Comparison of ENCODE assay signal across 8 mouse cellular contexts in genomic region chr9:45905196-45905595, GRCm38 (mm10). TPM values are rescaled to one million over a fixed set of nuclear protein-coding genes. Genes with fewer than 3 reads are reported as not detected.
DNase-seq lines count a peak whose midpoint lies in the region; ATAC-seq and TF ChIP-seq lines count a peak whose summit lies in the region.

No protein-coding gene starts in this region.

- no peak for ATAC-seq in heart, embryonic 15.5 days (replicated peaks; ENCODE audit: insufficient number of reproducible peaks, insufficient read depth, low FRiP score, low read depth)
- ATAC-seq in hindbrain, embryonic 14.5 days (ENCODE audit: low FRiP score), result no peak

- peak overlapping the region; percentile 78 for H3K4me3 ChIP-seq in heart, embryonic 15.5 days
- H3K4me3 ChIP-seq in cortical plate, adult 2 months (ENCODE audit: insufficient read depth, low read length), result peak overlapping the region; percentile 82; the same call in 1 of the 2 replicates
- H3K4me3 ChIP-seq in hindbrain, embryonic 14.5 days (replicated peaks; ENCODE audit: low read length), result peak overlapping the region; percentile 80
- peak overlapping the region; percentile 87 for H3K4me3 ChIP-seq in midbrain, embryonic 10.5 days

- H3K4me2 ChIP-seq in heart, embryonic 15.5 days, result peak overlapping the region; percentile 71
- H3K4me2 ChIP-seq in hindbrain, embryonic 14.5 days (replicated peaks), result peak overlapping the region; percentile 84

- no peak for DNase-seq in heart, postnatal 14 days
- DNase-seq in hindbrain, embryonic 14.5 days (ENCODE audit: low spot score), result no peak
- no peak for DNase-seq in midbrain, embryonic 10.5 days (ENCODE audit: low spot score)
- no peak for DNase-seq in layer of hippocampus, postnatal 25 days (ENCODE audit: extremely low spot score in 1 of 2, low spot score in 1 of 2)
- no peak for DNase-seq in layer of hippocampus, adult 9-11 months
- no peak for DNase-seq in spleen, postnatal 4 days (ENCODE audit: low spot score in 2 of 2)

- TF ChIP-seq CTCF in cortical plate, adult 2 months (IDR thresholded peaks at IDR 0.05; ENCODE audit: extremely low read depth, insufficient read depth, low read length), result no peak

- H3K27me3 ChIP-seq in heart, embryonic 15.5 days, result no peaks in the 10 kb centered on the region
- no peaks in the 10 kb centered on the region for H3K27me3 ChIP-seq in hindbrain, embryonic 14.5 days (ENCODE audit: control insufficient read depth, insufficient read depth, low read length)
- H3K27me3 ChIP-seq in midbrain, embryonic 10.5 days (ENCODE audit: low read depth, poor library complexity, severe bottlenecking), result no peaks in the 10 kb centered on the region

- H3K9ac ChIP-seq in heart, embryonic 15.5 days, result peak overlapping the region; percentile 86
- peak overlapping the region; percentile 91 for H3K9ac ChIP-seq in hindbrain, embryonic 14.5 days

- intact Hi-C loops in heart, postnatal 14 days (cut with DNase I), result loop anchor here (5.0 kb wide), 1 partner anchor 367 kb away; the partner anchor contains the start of gene Zpr1

- 45% methylated on average over 4 of the region's 4 CpGs for WGBS in heart, embryonic 15.5 days
- 56% methylated on average over 4 of the region's 4 CpGs for WGBS in hindbrain, embryonic 14.5 days
- 56% methylated on average over 4 of the region's 4 CpGs for WGBS in midbrain, embryonic 10.5 days

- H3K4me1 ChIP-seq in heart, embryonic 15.5 days (replicated peaks), result peaks cover 21% of the 10 kb centered on the region
- peaks cover 4% of the 10 kb centered on the region for H3K4me1 ChIP-seq in cortical plate, adult 2 months (ENCODE audit: control insufficient read depth, insufficient read depth, low read length)
- peaks cover 27% of the 10 kb centered on the region for H3K4me1 ChIP-seq in hindbrain, embryonic 14.5 days (replicated peaks; ENCODE audit: control insufficient read depth, insufficient read depth, low read length)
- peaks cover 24% of the 10 kb centered on the region for H3K4me1 ChIP-seq in midbrain, embryonic 10.5 days

- H3K36me3 ChIP-seq in heart, embryonic 15.5 days, result peaks cover 33% of the 10 kb centered on the region
- H3K36me3 ChIP-seq in hindbrain, embryonic 14.5 days (replicated peaks; ENCODE audit: control insufficient read depth, insufficient read depth), result peaks cover 45% of the 10 kb centered on the region
- peaks cover 51% of the 10 kb centered on the region for H3K36me3 ChIP-seq in midbrain, embryonic 10.5 days

- H3K9me3 ChIP-seq in heart, embryonic 15.5 days (replicated peaks), result no peaks in the 10 kb centered on the region
- H3K9me3 ChIP-seq in hindbrain, embryonic 14.5 days (ENCODE audit: control insufficient read depth, low read length), result no peaks in the 10 kb centered on the region
- H3K9me3 ChIP-seq in midbrain, embryonic 10.5 days (replicated peaks), result no peaks in the 10 kb centered on the region

- TF ChIP-seq POLR2A in cortical plate, adult 2 months (IDR thresholded peaks at IDR 0.05; ENCODE audit: extremely low read depth, insufficient read depth, low read length), result no peak

- no peak overlapping the region for H3K27ac ChIP-seq in heart, embryonic 15.5 days
- no peak overlapping the region for H3K27ac ChIP-seq in cortical plate, adult 2 months (ENCODE audit: insufficient read depth, low read length)
- peak overlapping the region; percentile 96 for H3K27ac ChIP-seq in hindbrain, embryonic 14.5 days
- H3K27ac ChIP-seq in midbrain, embryonic 10.5 days (replicated peaks), result peak overlapping the region; percentile 97

RNA-seq across cellular contexts. Expression of gene Pcsk7, which starts 1.1 kb away (rescaled TPM):
- polyA plus RNA-seq in heart, embryonic 15.5 days (2015; fragmentation: Nextera tagmentation; extraction: Ambion mirVana), result 17.0 and 19.6 TPM in 2 replicates
- total RNA-seq in heart, postnatal 14 days (2021), result 10 to 100 TPM; 23.3 to 24.5 TPM
- 28.2 and 30.5 TPM in 2 replicates for polyA plus RNA-seq in cortical plate, adult 2 months (2012; rRNA removed)
- 15.0 and 17.7 TPM in 2 replicates for polyA plus RNA-seq in hindbrain, embryonic 14.5 days (2014; fragmentation: Nextera tagmentation; extraction: Ambion mirVana)
- 18.7 and 23.4 TPM in 2 replicates for polyA plus RNA-seq in midbrain, embryonic 10.5 days (2016; fragmentation: Nextera tagmentation; extraction: Ambion mirVana)
- 10 to 100 TPM; 18.0 to 24.7 TPM for total RNA-seq in layer of hippocampus, postnatal 25 days (2021)

RNA-seq across cellular contexts. Expression of gene Rnf214, which starts 1.5 kb away (rescaled TPM):
- polyA plus RNA-seq in heart, embryonic 15.5 days (2015; fragmentation: Nextera tagmentation; extraction: Ambion mirVana), result 40.3 and 43.3 TPM in 2 replicates
- 10 to 100 TPM; 27.9 to 28.3 TPM for total RNA-seq in heart, postnatal 14 days (2021)
- polyA plus RNA-seq in cortical plate, adult 2 months (2012; rRNA removed), result 44.3 and 45.6 TPM in 2 replicates
- 107 and 109 TPM in 2 replicates for polyA plus RNA-seq in hindbrain, embryonic 14.5 days (2014; fragmentation: Nextera tagmentation; extraction: Ambion mirVana)
- 70.2 and 81.9 TPM in 2 replicates for polyA plus RNA-seq in midbrain, embryonic 10.5 days (2016; fragmentation: Nextera tagmentation; extraction: Ambion mirVana)
- total RNA-seq in layer of hippocampus, postnatal 25 days (2021), result 10 to 100 TPM; 63.6 to 69.3 TPM

RNA-seq across cellular contexts. Expression of gene Tagln, which starts 30.7 kb away (rescaled TPM):
- polyA plus RNA-seq in heart, embryonic 15.5 days (2015; fragmentation: Nextera tagmentation; extraction: Ambion mirVana), result 90.8 and 117 TPM in 2 replicates
- total RNA-seq in heart, postnatal 14 days (2021), result 10 to 100 TPM; 52.9 to 60.8 TPM
- 16.0 and 18.3 TPM in 2 replicates for polyA plus RNA-seq in cortical plate, adult 2 months (2012; rRNA removed)
- 10.3 and 10.5 TPM in 2 replicates for polyA plus RNA-seq in hindbrain, embryonic 14.5 days (2014; fragmentation: Nextera tagmentation; extraction: Ambion mirVana)
- 25.5 and 28.8 TPM in 2 replicates for polyA plus RNA-seq in midbrain, embryonic 10.5 days (2016; fragmentation: Nextera tagmentation; extraction: Ambion mirVana)
- total RNA-seq in layer of hippocampus, postnatal 25 days (2021), result 10 to 100 TPM in 1 of 2 experiments, 1 to 10 TPM in 1; 9.9 to 13.0 TPM

RNA-seq across cellular contexts. Expression of gene Sidt2, which starts 49.9 kb away (rescaled TPM):
- polyA plus RNA-seq in heart, embryonic 15.5 days (2015; fragmentation: Nextera tagmentation; extraction: Ambion mirVana), result 31.4 and 41.7 TPM in 2 replicates
- total RNA-seq in heart, postnatal 14 days (2021), result 10 to 100 TPM; 71.9 to 80.7 TPM
- 103 and 117 TPM in 2 replicates for polyA plus RNA-seq in cortical plate, adult 2 months (2012; rRNA removed)
- polyA plus RNA-seq in hindbrain, embryonic 14.5 days (2014; fragmentation: Nextera tagmentation; extraction: Ambion mirVana), result 48.9 and 55.3 TPM in 2 replicates
- polyA plus RNA-seq in midbrain, embryonic 10.5 days (2016; fragmentation: Nextera tagmentation; extraction: Ambion mirVana), result 23.7 and 27.3 TPM in 2 replicates
- 10 to 100 TPM; 89.2 to 97.9 TPM for total RNA-seq in layer of hippocampus, postnatal 25 days (2021)

Comparison
In these comparisons a context has a peak if more than half of its experiments do, and no peak if none do; other contexts are left out.
1. H3K27ac ChIP-seq: peak in hindbrain, embryonic 14.5 days (single experiment) and midbrain, embryonic 10.5 days (single experiment); none in heart, embryonic 15.5 days (single experiment) and cortical plate, adult 2 months (single experiment).
2. Peak in every context shown above with its lines, with median percentiles within 50 percentile points of each other: H3K4me3 ChIP-seq.